Mouse (Mus musculus): ENCODE measurements around the gene Fam187a.

- no peak for TF ChIP-seq CTCF (IDR thresholded peaks at IDR 0.05; ENCODE audit: extremely low read depth, insufficient read depth, insufficient read length, insufficient replicate concordance)
- no peak for TF ChIP-seq POLR2A (IDR thresholded peaks at IDR 0.05; ENCODE audit: low read depth, low read length)
Observed at GRCm38 (mm10) chr11:102896641-102897040, 11.7 kb downstream of the Fam187a start.

Measured in spleen, adult 2 months (tissue).